Mouse (Mus musculus) forebrain, embryonic 10.5 days (tissue): ENCODE data around the gene H2-Q7. TPM values are rescaled to one million over a fixed set of nuclear protein-coding genes. Genes with fewer than 3 reads are reported as not detected.
"Not testable (repeated sequence)": the region's sequence is repeated elsewhere in the genome, so short reads cannot be mapped to it uniquely, and the experiment has no call there.

Experiments used
- DNase-seq: peaks from one replicate; pipeline ENCODE4 v3.0.0-alpha.2; 2017; ENCODE audit warnings: low spot score; ENCODE audit errors: extremely low spot score
- H3K27ac ChIP-seq: fragments of 300-500 bp; sonication (generic); 2 replicates; pipeline ENCODE4 v1.5.1; 2016; ENCODE audit warnings: mild to moderate bottlenecking
- H3K27me3 ChIP-seq: fragments of 300-500 bp; sonication (generic); 2 replicates; pipeline ENCODE4 v1.6.1; 2016; ENCODE audit warnings: mild to moderate bottlenecking; ENCODE audit not compliant: poor library complexity, severe bottlenecking
- H3K36me3 ChIP-seq: fragments of 300-500 bp; sonication (generic); replicated peaks from 2 replicates; pipeline ENCODE4 v1.6.1; 2016; ENCODE audit warnings: mild to moderate bottlenecking, moderate library complexity
- H3K4me1 ChIP-seq: fragments of 300-500 bp; sonication (generic); 2 replicates; pipeline ENCODE4 v1.6.1; 2016
- H3K4me3 ChIP-seq: fragments of 300-500 bp; sonication (generic); 2 replicates; pipeline ENCODE4 v1.5.1; 2016; ENCODE audit warnings: mild to moderate bottlenecking, moderate library complexity
- H3K9me3 ChIP-seq: fragments of 300-500 bp; sonication (generic); 2 replicates; pipeline ENCODE4 v1.6.1; 2016; ENCODE audit warnings: mild to moderate bottlenecking, moderate library complexity
- WGBS: fragments of 180-500 bp; shearing (Covaris S2); methylation state at CpG from one replicate; pipeline ENCODE4 v1.1.7; 2016; 5-methylcytosine and 5-hydroxymethylcytosine counted together
- polyA plus RNA-seq: library from polyadenylated mRNA; unstranded; fragments of >200 nt; fragmentation: Nextera tagmentation; extraction: Ambion mirVana; gene quantifications from 2 replicates; pipeline ENCODE4 v1.2.1, GENCODE M21; 2016

The H2-Q7 gene
- polyA plus RNA-seq, 1 experiment from 2014 or later, result 18.5 TPM

GRCm38 (mm10) chr17:35423131-35423810, 15.7 kb upstream of the H2-Q7 start:
- H3K4me1 ChIP-seq, result peaks cover 12% of the 10 kb centered on the region
- H3K36me3 ChIP-seq, DNase-seq, H3K27ac ChIP-seq, H3K4me3 ChIP-seq, H3K9me3 ChIP-seq: not testable (repeated sequence)
- 78% methylated on average over 3 of the region's 3 CpGs for WGBS
- peaks cover 53% of the 10 kb centered on the region for H3K27me3 ChIP-seq

GRCm38 (mm10) chr17:35424106-35424505, 14.8 kb upstream of the H2-Q7 start:
- Histone ChIP-seq H3K4me1 (peaks cover 12% of the 10 kb centered on the region), H3K27me3 (peaks cover 57% of the 10 kb centered on the region)
- not testable (repeated sequence) for H3K27ac ChIP-seq, H3K4me3 ChIP-seq, H3K36me3 ChIP-seq, DNase-seq, H3K9me3 ChIP-seq
- 80% methylated on average over 3 of the region's 3 CpGs for WGBS

DNA sequence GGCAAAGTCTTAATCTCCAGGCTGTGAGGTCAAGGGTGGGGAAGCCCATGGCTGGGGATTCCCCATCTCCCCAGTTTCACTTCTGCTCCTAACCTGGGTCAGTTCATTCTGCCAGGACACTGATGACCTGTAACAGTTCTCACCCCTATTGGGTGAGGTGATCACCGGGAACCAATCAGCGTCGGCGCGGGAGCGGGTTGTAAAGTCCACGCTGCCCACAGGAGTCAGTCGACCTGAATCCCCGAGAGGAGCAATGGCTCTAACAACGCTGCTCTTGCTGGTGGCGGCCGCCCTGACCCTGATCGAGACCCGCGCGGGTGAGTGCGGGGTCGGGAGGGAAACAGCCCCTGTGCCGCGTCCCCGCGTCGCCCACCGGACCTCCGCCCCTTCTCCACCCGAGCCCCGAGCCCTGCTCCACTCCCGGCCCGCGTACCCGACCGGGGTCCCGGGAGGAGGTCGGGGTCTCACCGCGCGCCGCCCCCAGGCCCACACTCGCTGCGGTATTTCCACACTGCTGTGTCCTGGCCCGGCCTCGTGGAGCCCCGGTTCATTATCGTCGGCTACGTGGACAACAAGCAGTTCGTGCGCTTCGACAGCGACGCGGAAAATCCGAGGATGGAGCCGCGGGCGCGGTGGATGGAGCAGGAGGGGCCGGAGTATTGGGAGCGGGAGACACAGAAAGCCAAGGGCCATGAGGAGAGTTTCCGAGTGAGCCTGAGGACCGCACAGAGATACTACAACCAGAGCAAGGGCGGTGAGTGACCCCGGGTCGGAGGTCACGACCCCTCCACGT, 14.1 kb upstream of the H2-Q7 start, which contains the start of gene H2-Q6:
Gene H2-Q6 (plus strand): TSS at position 227 of the 793 bp plus-strand sequence.
- DNase-seq, result peak; percentile 73
- Histone ChIP-seq H3K27ac (peak within 1 kb of the TSS; percentile 40; the same call in 1 of the 2 replicates), H3K27me3 (peaks cover 57% of the 10 kb centered on the region), H3K4me3 (peak within 1 kb of the TSS; percentile 50), H3K4me1 (peaks cover 12% of the 10 kb centered on the region)
- not testable (repeated sequence) for H3K9me3 ChIP-seq, H3K36me3 ChIP-seq
- 2% methylated on average over 58 of the region's 66 CpGs for WGBS

GRCm38 (mm10) chr17:35425474-35425873, 13.5 kb upstream of the H2-Q7 start:
- DNase-seq, result peak; percentile 34
- not testable (repeated sequence) for H3K9me3 ChIP-seq, H3K27ac ChIP-seq, H3K36me3 ChIP-seq
- Histone ChIP-seq H3K4me1 (peaks cover 12% of the 10 kb centered on the region), H3K4me3 (peak overlapping the region; percentile 50), H3K27me3 (peaks cover 53% of the 10 kb centered on the region)
- 10% methylated on average over 28 of the region's 28 CpGs for WGBS

DNA sequence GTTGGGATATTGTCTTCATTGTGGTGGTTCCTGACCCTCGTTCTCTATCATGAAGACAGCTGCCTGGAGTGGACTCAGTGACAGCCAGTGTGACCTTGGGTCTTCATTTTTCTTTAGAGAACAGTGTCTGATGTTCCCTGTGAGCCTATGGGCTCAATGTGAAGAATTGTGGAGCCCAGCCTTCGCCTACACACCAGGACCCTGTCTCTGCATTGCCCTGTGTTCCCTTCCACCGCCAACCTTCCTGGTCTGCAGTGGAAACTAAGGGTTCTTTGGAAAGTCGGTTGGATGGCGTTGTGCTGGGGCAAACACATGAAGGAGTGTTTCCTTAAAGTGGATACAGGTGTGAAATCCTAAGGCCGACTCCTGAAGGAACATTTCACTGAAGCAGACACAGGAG, 10.1 kb upstream of the H2-Q7 start:
- Histone ChIP-seq H3K27me3 (peaks cover 35% of the 10 kb centered on the region), H3K4me1 (peaks cover 12% of the 10 kb centered on the region)
- not testable (repeated sequence) for H3K4me3 ChIP-seq, DNase-seq, H3K36me3 ChIP-seq, H3K9me3 ChIP-seq, H3K27ac ChIP-seq
- WGBS, result 91% methylated on average over 6 of the region's 6 CpGs

DNA sequence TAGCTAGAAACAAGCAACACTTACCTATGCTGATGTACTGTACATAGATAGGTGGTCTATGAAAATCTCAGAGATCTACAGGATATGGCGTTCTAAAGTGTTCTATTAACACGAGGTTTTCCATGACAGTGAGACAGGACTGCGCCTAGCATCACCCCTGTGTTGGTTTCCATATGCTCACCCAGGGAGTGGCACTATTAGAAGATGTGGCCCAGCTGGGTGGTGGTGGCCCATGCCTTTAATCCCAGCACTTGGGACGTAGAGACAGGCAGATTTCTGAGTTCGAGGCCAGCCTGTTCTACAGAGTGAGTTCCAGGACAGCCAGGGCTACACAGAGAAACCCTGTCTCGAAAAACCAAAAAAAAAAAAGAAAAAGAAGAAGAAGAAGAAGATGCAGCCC, 8.3 kb upstream of the H2-Q7 start:
- H3K27ac ChIP-seq, DNase-seq, H3K4me1 ChIP-seq, H3K9me3 ChIP-seq, H3K36me3 ChIP-seq, H3K4me3 ChIP-seq: not testable (repeated sequence)
- H3K27me3 ChIP-seq, result peaks cover 22% of the 10 kb centered on the region
- 90% methylated on average over 6 of the region's 6 CpGs for WGBS

GRCm38 (mm10) chr17:35432167-35432566, 6.8 kb upstream of the H2-Q7 start:
- H3K4me3 ChIP-seq, H3K27ac ChIP-seq, H3K9me3 ChIP-seq, H3K36me3 ChIP-seq, H3K4me1 ChIP-seq, DNase-seq: not testable (repeated sequence)
- H3K27me3 ChIP-seq, result peaks cover 15% of the 10 kb centered on the region
- 87% methylated on average over 3 of the region's 3 CpGs for WGBS

- peak; percentile 69 for DNase-seq
- 6% methylated on average over 8 of the region's 8 CpGs for WGBS
- not testable (repeated sequence) for H3K4me3 ChIP-seq, H3K9me3 ChIP-seq, H3K27ac ChIP-seq, H3K36me3 ChIP-seq
- Histone ChIP-seq H3K4me1 (peaks cover 12% of the 10 kb centered on the region), H3K27me3 (peaks cover 28% of the 10 kb centered on the region)
These were observed 4.1 kb upstream of the H2-Q7 start for GRCm38 (mm10) chr17:35434836-35435235.

DNA sequence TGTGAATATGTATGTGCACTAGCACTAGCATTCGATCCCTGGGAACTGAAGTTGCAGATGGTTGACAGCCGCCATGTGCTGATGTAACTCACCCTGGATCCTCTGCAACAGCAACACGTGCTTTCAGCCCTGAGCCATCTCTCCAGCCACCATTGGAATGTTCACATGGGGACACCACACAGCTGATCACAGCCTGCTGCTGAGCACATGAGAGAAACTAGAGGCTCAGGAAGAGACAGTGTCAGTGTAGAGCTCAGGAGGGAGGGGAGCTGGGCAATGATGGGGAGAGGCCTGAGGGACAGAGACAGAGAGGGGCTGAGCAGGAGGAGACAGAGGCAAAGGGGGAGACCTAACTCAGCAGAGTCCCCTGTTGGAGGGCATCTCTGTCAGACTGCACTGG, 3.4 kb upstream of the H2-Q7 start:
- peaks cover 35% of the 10 kb centered on the region for H3K27me3 ChIP-seq
- H3K27ac ChIP-seq, H3K36me3 ChIP-seq, H3K4me3 ChIP-seq, DNase-seq, H3K9me3 ChIP-seq: not testable (repeated sequence)
- 82% methylated on average over 3 of the region's 3 CpGs for WGBS
- peaks cover 15% of the 10 kb centered on the region for H3K4me1 ChIP-seq

- H3K36me3 ChIP-seq, DNase-seq, H3K9me3 ChIP-seq, H3K4me3 ChIP-seq, H3K27ac ChIP-seq: not testable (repeated sequence)
- Histone ChIP-seq H3K4me1 (peaks cover 15% of the 10 kb centered on the region), H3K27me3 (peaks cover 35% of the 10 kb centered on the region)
- 63% methylated on average over 1 of the region's 1 CpGs for WGBS
These were observed 1.5 kb upstream of the H2-Q7 start for GRCm38 (mm10) chr17:35437386-35437936.

DNA sequence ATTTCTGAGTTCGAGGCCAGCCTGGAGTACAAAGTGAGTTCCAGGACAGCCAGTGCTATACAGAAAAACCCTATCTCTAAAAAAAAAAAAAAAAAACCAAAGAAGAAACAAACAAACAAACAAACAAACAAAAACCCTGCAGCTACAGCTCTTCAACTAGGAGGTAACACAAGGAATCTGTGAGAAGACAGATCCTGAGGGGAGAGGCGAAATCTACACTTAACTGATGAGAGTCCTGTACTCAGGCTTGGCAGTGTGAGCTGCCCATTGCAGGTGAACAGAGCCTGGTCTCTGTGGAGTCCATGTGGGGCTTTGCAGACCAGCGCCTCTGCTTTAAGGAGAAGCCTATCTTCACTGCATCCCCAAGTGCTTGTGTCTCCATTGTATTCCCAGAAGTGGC, 560 bp upstream of the H2-Q7 start:
- not testable (repeated sequence) for H3K9me3 ChIP-seq, H3K27ac ChIP-seq, DNase-seq, H3K36me3 ChIP-seq
- Histone ChIP-seq H3K4me3 (peak overlapping the region; percentile 61; the same call in 1 of the 2 replicates), H3K27me3 (peaks cover 35% of the 10 kb centered on the region), H3K4me1 (peaks cover 15% of the 10 kb centered on the region)
- WGBS, result 84% methylated on average over 3 of the region's 3 CpGs

DNA sequence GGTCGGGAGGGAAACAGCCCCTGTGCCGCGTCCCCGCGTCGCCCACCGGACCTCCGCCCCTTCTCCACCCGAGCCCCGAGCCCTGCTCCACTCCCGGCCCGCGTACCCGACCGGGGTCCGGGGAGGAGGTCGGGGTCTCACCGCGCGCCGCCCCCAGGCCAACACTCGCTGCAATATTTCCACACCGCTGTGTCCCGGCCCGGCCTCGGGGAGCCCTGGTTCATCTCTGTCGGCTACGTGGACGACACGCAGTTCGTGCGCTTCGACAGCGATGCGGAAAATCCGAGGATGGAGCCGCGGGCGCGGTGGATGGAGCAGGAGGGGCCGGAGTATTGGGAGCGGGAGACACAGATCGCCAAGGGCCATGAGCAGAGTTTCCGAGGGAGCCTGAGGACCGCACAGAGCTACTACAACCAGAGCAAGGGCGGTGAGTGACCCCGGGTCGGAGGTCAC, 366 bp downstream of the H2-Q7 start:
- WGBS, result 1% methylated on average over 47 of the region's 48 CpGs
- peak overlapping the region; percentile 81 for H3K27ac ChIP-seq
- not testable (repeated sequence) for H3K9me3 ChIP-seq, H3K36me3 ChIP-seq
- H3K4me3 ChIP-seq, result peak overlapping the region; percentile 61
- H3K27me3 ChIP-seq, result peaks cover 35% of the 10 kb centered on the region
- peak; percentile 56 for DNase-seq
- peaks cover 15% of the 10 kb centered on the region for H3K4me1 ChIP-seq
